Mouse (Mus musculus) midbrain, postnatal 0 days (tissue): ENCODE data around the gene Fsd1. TPM values are rescaled to one million over a fixed set of nuclear protein-coding genes. Genes with fewer than 3 reads are reported as not detected.
A peak's percentile ranks its signal among the peaks of the same experiment; 100 is the strongest.

Experiments used
- ATAC-seq: fragments of 200-750 bp; cut with Nextera tagmentation; 2 replicates; pipeline ENCODE4 v1.8.0; 2017; ENCODE audit warnings: moderate number of reproducible peaks, mild to moderate bottlenecking, moderate TSS enrichment, moderate library complexity; ENCODE audit not compliant: low FRiP score
- DNase-seq: peaks from one replicate; pipeline ENCODE4 v3.0.0-alpha.2; 2015; ENCODE audit warnings: low spot score
- H3K27ac ChIP-seq: fragments of 300-500 bp; sonication (generic); 2 replicates; pipeline ENCODE4 v1.5.1; 2014; ENCODE audit warnings: low read depth, mild to moderate bottlenecking, low read length, mixed read lengths
- H3K27me3 ChIP-seq: fragments of 300-500 bp; sonication (generic); 2 replicates; pipeline ENCODE4 v1.6.1; 2014; ENCODE audit warnings: low read length, control low read depth, mixed read lengths; ENCODE audit not compliant: insufficient read depth
- H3K36me3 ChIP-seq: fragments of 300-500 bp; sonication (generic); 2 replicates; pipeline ENCODE4 v1.6.1; 2014; ENCODE audit warnings: low read length, control low read depth, mixed read lengths; ENCODE audit not compliant: insufficient read depth
- H3K4me1 ChIP-seq: fragments of 300-500 bp; sonication (generic); 2 replicates; pipeline ENCODE4 v1.6.1; 2014; ENCODE audit warnings: mild to moderate bottlenecking, control low read depth, antibody characterized with exemption, low read length, mixed read lengths; ENCODE audit not compliant: insufficient read depth
- H3K4me2 ChIP-seq: fragments of 300-500 bp; sonication (generic); 2 replicates; pipeline ENCODE4 v1.6.1; 2014; ENCODE audit warnings: low read depth, mild to moderate bottlenecking, low read length, mixed read lengths; ENCODE audit not compliant: poor library complexity, severe bottlenecking
- H3K4me3 ChIP-seq: fragments of 300-500 bp; sonication (generic); 2 replicates; pipeline ENCODE4 v1.5.1; 2014; ENCODE audit warnings: low read depth, mild to moderate bottlenecking, low read length, moderate library complexity
- H3K9ac ChIP-seq: fragments of 300-500 bp; sonication (generic); replicated peaks from 2 replicates; pipeline ENCODE4 v1.6.1; 2014; ENCODE audit warnings: mild to moderate bottlenecking, low read length, moderate library complexity, mixed read lengths; ENCODE audit not compliant: poor library complexity, severe bottlenecking
- H3K9me3 ChIP-seq: fragments of 300-500 bp; sonication (generic); 2 replicates; pipeline ENCODE4 v1.6.1; 2016; ENCODE audit warnings: low read length, control low read depth
- CTCF ChIP-seq: IDR thresholded peaks from 2 replicates; pipeline ENCODE4 v1.5.1; 2016; ENCODE audit warnings: antibody characterized with exemption, mild to moderate bottlenecking
- WGBS: fragments of 180-500 bp; shearing (Covaris S2); extraction: QIAGEN DNeasy Blood & Tissue Kit; methylation state at CpG from one replicate; pipeline ENCODE4 v1.1.7; 2014; 5-methylcytosine and 5-hydroxymethylcytosine counted together
- polyA plus RNA-seq: library from polyadenylated mRNA; unstranded; fragments of >200 nt; fragmentation: Nextera tagmentation; extraction: Ambion mirVana; gene quantifications from 2 replicates; pipeline ENCODE4 v1.2.1, GENCODE M21; 2015
- total RNA-seq: library from RNA; depleted of rRNA; stranded (reverse); fragments of >200 nt; gene quantifications from 2 replicates; pipeline ENCODE4 v1.2.3, GENCODE M21; 2014; rRNA removed

Gene Fsd1
- total and polyA plus RNA-seq, 2 experiments from 2014 or later: 122 to 188 TPM

DNA sequence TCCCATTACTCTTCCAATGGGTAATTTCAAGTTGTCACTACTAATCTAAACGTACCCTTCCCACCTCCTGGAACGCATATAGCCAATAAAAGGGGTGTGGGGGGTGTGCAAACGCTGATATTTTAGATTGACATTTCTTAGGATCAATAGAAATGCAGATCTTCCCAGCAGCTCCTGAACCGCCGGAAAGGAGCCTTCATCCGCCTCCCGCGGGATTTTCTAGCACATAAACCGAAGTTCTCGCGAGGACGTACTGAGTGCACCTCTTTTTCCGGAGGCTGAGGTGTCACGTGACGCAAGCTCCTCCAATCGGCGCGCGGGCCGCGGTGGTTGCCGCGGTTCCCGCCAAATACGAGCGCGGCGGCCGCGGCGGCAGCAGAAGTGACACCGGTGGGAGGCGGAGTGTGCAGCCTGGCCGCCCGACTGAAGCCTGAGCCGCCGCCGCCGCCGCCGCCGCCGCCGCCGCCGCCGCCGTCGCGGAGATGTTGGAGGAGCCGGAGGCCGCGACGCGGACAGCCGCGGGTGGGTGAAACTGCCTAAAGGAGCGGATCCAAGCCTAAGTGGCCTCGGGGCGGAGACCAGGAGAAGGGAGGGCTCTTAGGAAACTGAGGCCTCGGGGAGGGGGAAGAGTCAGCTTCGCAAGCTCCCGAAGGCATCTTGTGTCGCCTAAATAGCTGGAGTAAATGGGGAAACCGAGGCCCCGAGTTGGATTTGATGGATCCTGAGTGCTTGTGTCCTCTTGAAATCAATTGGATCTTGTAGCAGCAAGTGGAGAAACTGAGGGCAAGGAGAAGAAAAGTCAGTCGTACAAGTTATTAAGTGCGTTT lies 53.9 kb downstream of the Fsd1 start, which contains the start of gene Chaf1a:
Gene Chaf1a, plus strand, starts transcription at position 410 of the 827 bp plus-strand sequence.
- Histone ChIP-seq H3K4me2 (peak within 1 kb of the TSS; percentile 97), H3K9me3 (no peaks in the 10 kb centered on the region), H3K27me3 (no peaks in the 10 kb centered on the region), H3K4me1 (peaks cover 4% of the 10 kb centered on the region), H3K4me3 (peak within 1 kb of the TSS; percentile 77), H3K27ac (0 out of 2 replicates have a peak within 1 kb of the TSS, but pooled peaks have one; percentile 32), H3K9ac (peak within 1 kb of the TSS; percentile 64), H3K36me3 (no peaks in the 10 kb centered on the region)
- no peak for TF ChIP-seq CTCF
- WGBS: under 1% methylated on average over 68 of the region's 68 CpGs
- ATAC-seq: peak; percentile 84
- peak; percentile 100 for DNase-seq

DNA sequence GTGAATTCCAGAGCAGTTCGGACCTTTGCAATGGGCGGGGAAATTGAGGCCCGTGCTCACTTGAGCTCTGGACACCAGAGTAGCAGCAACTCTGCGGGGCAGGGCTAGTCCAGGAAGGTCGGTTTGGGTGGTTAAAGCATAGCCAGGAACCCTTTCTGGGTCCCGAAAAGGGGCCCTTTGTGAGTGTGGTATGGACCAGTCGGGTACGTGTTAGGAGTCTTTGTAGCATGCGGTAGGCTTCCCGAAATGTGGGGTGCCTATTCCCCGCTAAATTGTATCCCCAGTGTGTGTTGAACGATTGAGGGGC lies 54.5 kb downstream of the Fsd1 start:
- Histone ChIP-seq H3K36me3 (no peaks in the 10 kb centered on the region), H3K4me1 (peaks cover 4% of the 10 kb centered on the region; the same call in 1 of the 2 replicates), H3K4me3 (peak overlapping the region; percentile 77), H3K27me3 (no peaks in the 10 kb centered on the region), H3K27ac (no peak overlapping the region), H3K9ac (peak overlapping the region; percentile 64), H3K9me3 (no peaks in the 10 kb centered on the region), H3K4me2 (peak overlapping the region; percentile 97)
- DNase-seq: no peak
- no peak for ATAC-seq
- TF ChIP-seq CTCF: no peak
- 1% methylated on average over 12 of the region's 12 CpGs for WGBS

Other genes starting within 250 kb of the Fsd1 start
- 0.11 TPM in 1 of 2 replicates, not detected in the other for gene Adgre4, start 236.5 kb upstream of the Fsd1 start, total RNA-seq
- 0.10 and 0.11 TPM in 2 replicates for gene Adgre4, start 236.5 kb upstream of the Fsd1 start, polyA plus RNA-seq
- gene Zfp119a, start 107.6 kb upstream of the Fsd1 start, total RNA-seq: 4.3 and 10.4 TPM in 2 replicates
- gene Zfp119a, start 107.6 kb upstream of the Fsd1 start, polyA plus RNA-seq: 5.6 and 7.2 TPM in 2 replicates
- gene Zfp959, start 94.4 kb upstream of the Fsd1 start, total RNA-seq: 7.0 and 9.6 TPM in 2 replicates
- gene Zfp959, start 94.4 kb upstream of the Fsd1 start, polyA plus RNA-seq: 7.2 and 9.1 TPM in 2 replicates
- 2.8 and 3.5 TPM in 2 replicates for gene Zfp119b, start 37.0 kb upstream of the Fsd1 start, total RNA-seq
- gene Zfp119b, start 37.0 kb upstream of the Fsd1 start, polyA plus RNA-seq: 5.7 and 6.6 TPM in 2 replicates
- 2.5 and 3.0 TPM in 2 replicates for gene Ebi3, start 33.9 kb upstream of the Fsd1 start, total RNA-seq
- 7.4 and 8.2 TPM in 2 replicates for gene Ebi3, start 33.9 kb upstream of the Fsd1 start, polyA plus RNA-seq
- 9.8 and 10.1 TPM in 2 replicates for gene Yju2, start 27.4 kb upstream of the Fsd1 start, total RNA-seq
- gene Yju2, start 27.4 kb upstream of the Fsd1 start, polyA plus RNA-seq: 14.6 and 16.1 TPM in 2 replicates
- 227 and 253 TPM in 2 replicates for gene Shd, start 16.0 kb upstream of the Fsd1 start, total RNA-seq
- gene Shd, start 16.0 kb upstream of the Fsd1 start, polyA plus RNA-seq: 172 and 188 TPM in 2 replicates
- 1.8 and 2.4 TPM in 2 replicates for gene Stap2, start 19.1 kb downstream of the Fsd1 start, total RNA-seq
- 4.3 TPM in 2 replicates for gene Stap2, start 19.1 kb downstream of the Fsd1 start, polyA plus RNA-seq
- 145 and 293 TPM in 2 replicates for gene Mpnd, start 19.2 kb downstream of the Fsd1 start, total RNA-seq
- gene Mpnd, start 19.2 kb downstream of the Fsd1 start, polyA plus RNA-seq: 91.6 and 99.2 TPM in 2 replicates
- 64.1 and 71.4 TPM in 2 replicates for gene Sh3gl1, start 50.1 kb downstream of the Fsd1 start, total RNA-seq
- 83.2 and 84.8 TPM in 2 replicates for gene Sh3gl1, start 50.1 kb downstream of the Fsd1 start, polyA plus RNA-seq
- 2.7 and 3.1 TPM in 2 replicates for gene Chaf1a, start 53.9 kb downstream of the Fsd1 start, total RNA-seq
- gene Chaf1a, start 53.9 kb downstream of the Fsd1 start, polyA plus RNA-seq: 2.4 and 2.8 TPM in 2 replicates
- gene Ubxn6, start 88.5 kb downstream of the Fsd1 start, total RNA-seq: 76.9 and 123 TPM in 2 replicates
- gene Ubxn6, start 88.5 kb downstream of the Fsd1 start, polyA plus RNA-seq: 84.8 and 89.9 TPM in 2 replicates
- 59.6 and 72.1 TPM in 2 replicates for gene Hdgfl2, start 93.1 kb downstream of the Fsd1 start, total RNA-seq
- 120 and 123 TPM in 2 replicates for gene Hdgfl2, start 93.1 kb downstream of the Fsd1 start, polyA plus RNA-seq
- 0.42 and 0.55 TPM in 2 replicates for gene Plin4, start 123.3 kb downstream of the Fsd1 start, total RNA-seq
- gene Plin4, start 123.3 kb downstream of the Fsd1 start, polyA plus RNA-seq: 0.04 and 0.05 TPM in 2 replicates
- gene Plin5, start 131.1 kb downstream of the Fsd1 start, total RNA-seq: 4.3 and 4.5 TPM in 2 replicates
- gene Plin5, start 131.1 kb downstream of the Fsd1 start, polyA plus RNA-seq: 4.8 and 5.9 TPM in 2 replicates
- 0.47 and 0.49 TPM in 2 replicates for gene Lrg1, start 135.5 kb downstream of the Fsd1 start, total RNA-seq
- 0.43 and 0.66 TPM in 2 replicates for gene Lrg1, start 135.5 kb downstream of the Fsd1 start, polyA plus RNA-seq
- gene Sema6b, start 153.8 kb downstream of the Fsd1 start, total RNA-seq: 90.5 and 106 TPM in 2 replicates
- 15.6 and 17.4 TPM in 2 replicates for gene Sema6b, start 153.8 kb downstream of the Fsd1 start, polyA plus RNA-seq
- 15.1 and 17.9 TPM in 2 replicates for gene Tnfaip8l1, start 176.0 kb downstream of the Fsd1 start, total RNA-seq
- 8.4 and 9.9 TPM in 2 replicates for gene Tnfaip8l1, start 176.0 kb downstream of the Fsd1 start, polyA plus RNA-seq
- gene Mydgf, start 197.4 kb downstream of the Fsd1 start, total RNA-seq: 41.7 and 49.3 TPM in 2 replicates
- 75.8 and 82.5 TPM in 2 replicates for gene Mydgf, start 197.4 kb downstream of the Fsd1 start, polyA plus RNA-seq
- 24.6 and 29.7 TPM in 2 replicates for gene Dpp9, start 232.4 kb downstream of the Fsd1 start, total RNA-seq
- gene Dpp9, start 232.4 kb downstream of the Fsd1 start, polyA plus RNA-seq: 19.4 and 19.7 TPM in 2 replicates